Mouse (Mus musculus): ENCODE results near the gene Tnks2.
"Not testable (repeated sequence)": the region's sequence is repeated elsewhere in the genome, so short reads cannot be mapped to it uniquely, and the experiment has no call there.

Tnks2 gene

DNA sequence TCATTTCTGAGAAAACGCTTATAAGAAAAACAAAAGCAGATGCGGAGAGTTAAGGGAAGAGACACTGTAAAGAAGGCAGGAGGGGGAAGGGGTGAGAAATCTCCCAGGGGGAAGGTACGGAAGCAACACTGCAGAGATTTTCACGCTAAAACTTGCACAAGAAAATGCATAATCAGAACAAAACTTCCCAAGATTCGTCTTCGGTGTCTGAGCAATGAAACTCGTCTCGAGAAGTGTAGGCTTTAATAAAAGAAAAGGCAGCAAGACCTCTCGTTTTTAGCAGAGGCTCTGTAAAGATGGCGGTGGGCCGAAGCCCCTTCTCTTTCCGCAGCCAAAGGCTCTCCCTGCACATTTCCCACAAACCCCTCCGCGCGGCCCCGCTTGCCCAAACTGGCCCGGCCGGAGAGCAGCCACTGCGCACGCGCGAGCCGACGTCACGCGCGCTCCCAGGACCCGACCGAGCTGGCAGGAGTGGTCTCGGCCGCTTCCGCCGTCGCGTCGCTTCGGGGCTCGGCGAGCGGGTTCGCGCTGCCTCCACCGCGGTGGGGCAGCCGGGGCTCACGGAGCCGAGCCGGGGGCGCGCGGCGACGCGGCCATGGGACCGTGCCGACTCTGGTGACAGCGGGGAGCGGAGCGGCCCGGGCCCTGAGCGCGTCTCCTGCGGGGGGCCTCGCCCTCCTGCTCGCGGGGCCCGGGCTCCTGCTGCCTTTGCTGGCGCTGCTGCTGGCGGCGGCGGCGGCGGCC, at the start of gene Tnks2:
TSS of gene Tnks2 (plus strand) at position 445 of the 744 bp plus-strand sequence.
- peak; percentile 85 for DNase-seq (ENCODE audit: low spot score)

DNA sequence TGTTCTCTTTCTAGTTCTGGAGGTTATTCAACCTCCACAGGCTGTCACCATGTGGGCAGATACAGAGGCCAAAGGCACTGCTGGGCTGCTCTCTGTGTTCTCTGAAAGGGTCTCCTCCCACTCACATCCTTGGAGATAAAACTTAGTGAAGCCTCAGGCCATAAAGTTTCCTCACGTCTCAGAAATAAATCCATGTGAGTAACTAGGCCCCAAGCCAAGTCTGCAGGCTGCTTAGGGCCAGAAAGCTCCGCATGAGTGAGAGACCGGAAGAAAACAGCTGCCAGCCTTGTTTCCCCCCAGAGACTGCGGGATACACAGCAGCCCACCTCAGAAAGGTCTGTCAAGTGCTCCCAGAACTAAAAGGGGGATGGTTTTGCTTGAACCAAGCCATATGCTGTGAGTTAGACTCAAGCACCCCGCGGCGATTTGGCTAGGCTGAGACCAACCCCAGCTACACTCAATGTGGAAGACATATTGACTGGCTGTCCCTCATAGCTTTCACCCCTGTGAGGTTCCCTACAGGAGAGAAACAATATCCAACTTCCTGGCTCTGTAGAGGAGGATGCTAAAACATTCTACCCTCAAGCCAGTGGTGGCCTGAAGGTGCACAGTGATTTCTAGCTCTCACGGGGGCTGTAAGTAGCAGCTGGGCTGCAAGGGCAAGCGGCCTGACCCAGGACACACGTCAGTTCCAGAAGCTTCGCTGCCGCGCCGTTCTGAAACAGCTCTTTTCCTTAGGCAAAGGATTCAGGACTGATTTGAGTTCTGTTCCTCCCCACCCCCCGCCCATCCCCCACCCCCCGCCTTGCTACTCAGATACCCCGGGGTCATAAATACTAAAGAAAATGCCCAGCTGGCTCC, 43.9 kb upstream of the Tnks2 start:
- no peak for DNase-seq (ENCODE audit: low spot score)

DNA sequence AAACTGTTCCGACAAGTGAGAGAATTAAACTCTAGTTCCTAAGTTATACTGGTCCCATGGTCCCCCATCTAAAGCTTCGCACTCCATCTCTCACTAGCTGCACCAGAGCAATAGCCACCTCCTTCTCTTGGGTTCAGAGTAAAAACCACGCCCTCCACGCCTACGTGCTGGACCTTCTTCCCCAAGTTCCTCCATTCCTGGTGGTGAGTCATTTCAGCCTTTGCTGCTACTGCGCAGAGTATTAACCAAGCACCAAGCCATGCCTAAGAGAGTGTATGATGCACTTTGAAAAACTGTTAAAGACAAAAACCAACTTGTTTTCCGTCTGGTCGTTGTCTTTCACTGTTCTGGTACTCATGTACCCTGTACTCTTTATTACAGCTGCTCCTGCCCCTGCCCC, 41.4 kb upstream of the Tnks2 start:
- no peak for DNase-seq (ENCODE audit: low spot score)

- no peak for DNase-seq (ENCODE audit: low spot score)
These were observed 40.6 kb upstream of the Tnks2 start for GRCm38 (mm10) chr19:36793450-36793849.

DNA sequence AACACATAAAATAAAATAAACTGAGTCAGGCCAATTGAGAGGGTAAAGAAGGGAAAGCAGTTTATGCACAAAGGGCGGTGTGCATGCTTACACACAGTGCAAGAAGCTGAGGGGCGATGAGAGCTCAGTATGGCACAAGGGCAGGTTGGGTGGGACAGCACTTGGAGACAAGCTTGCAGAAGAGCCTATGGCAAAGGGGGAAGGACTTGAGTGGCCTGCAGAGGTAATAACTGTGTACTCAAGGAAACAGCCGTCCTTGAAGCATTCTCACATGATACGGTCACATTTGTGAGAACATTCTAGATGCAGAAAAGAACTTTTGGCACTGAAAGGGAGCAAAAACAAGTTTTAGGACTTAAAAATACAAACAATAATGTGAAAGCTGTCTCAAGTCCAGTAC, 40.0 kb upstream of the Tnks2 start:
- no peak for DNase-seq (ENCODE audit: low spot score)

DNA sequence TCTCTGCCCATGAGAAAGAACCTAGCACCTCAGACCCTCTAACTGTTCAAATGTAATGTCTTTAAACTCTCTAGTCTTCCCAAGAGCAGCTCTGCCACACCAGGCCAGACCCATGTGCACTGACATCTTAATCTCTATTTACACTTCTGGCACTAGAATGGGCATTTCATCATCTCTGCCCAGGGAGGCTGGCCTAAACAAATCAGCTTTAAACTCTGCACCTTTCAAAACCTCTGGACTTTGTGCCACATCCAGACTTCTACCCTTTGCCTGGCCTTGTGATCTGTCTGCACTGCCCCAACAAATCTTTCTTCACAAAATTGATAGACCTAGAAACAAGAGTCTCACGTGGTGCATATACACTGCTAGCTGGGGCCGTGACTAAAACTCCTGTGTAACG, 38.8 kb upstream of the Tnks2 start:
- no peak for DNase-seq (ENCODE audit: low spot score)

GRCm38 (mm10) chr19:36796931-36797330, 37.1 kb upstream of the Tnks2 start:
- no peak for DNase-seq (ENCODE audit: low spot score)

DNA sequence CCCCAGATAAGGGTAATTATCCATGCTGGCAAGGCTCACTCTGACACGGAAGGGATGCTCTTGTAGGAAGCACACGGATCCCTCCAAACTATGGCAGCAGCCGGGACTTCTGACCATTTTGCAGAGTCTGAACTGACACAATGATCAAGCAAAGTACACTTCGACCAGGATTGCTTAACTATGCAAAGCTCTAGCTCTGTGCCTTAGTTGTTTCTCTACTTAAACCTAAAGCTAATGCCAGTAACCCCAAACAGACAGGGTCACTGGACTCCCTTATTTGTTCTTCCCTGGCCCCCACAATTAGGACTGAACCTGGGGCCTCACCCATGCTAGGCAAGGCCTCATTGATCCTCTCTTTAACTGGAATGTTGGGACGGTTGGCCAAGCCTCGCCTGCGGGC, 33.7 kb upstream of the Tnks2 start:
- no peak for DNase-seq (ENCODE audit: low spot score)

GRCm38 (mm10) chr19:36801856-36802641, 32.0 kb upstream of the Tnks2 start:
- DNase-seq (ENCODE audit: low spot score): no peak

GRCm38 (mm10) chr19:36803403-36803802, 30.6 kb upstream of the Tnks2 start:
- no peak for DNase-seq (ENCODE audit: low spot score)

DNA sequence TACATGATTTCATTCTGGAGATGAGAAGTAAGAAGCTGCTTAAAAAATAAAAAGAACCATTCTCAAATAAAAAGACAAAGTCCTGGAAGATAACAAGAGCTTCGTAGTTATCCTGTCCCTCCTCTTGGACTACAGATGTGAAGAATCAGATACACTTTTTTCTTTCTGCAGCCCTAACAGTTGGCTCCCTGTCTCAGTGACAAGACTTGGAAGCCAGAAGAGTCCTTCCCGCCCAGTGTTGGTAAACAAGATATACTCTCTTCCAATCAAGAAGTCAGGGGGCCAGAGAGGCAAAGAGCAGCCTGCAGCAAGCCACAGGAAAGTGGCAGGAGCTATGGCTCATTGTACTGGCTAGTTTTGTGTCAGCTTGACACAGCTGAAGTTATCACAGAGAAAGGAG, 27.2 kb upstream of the Tnks2 start:
- no peak for DNase-seq (ENCODE audit: low spot score)

- DNase-seq (ENCODE audit: low spot score): no peak
These were observed 25.5 kb upstream of the Tnks2 start for GRCm38 (mm10) chr19:36808426-36809105.

DNA sequence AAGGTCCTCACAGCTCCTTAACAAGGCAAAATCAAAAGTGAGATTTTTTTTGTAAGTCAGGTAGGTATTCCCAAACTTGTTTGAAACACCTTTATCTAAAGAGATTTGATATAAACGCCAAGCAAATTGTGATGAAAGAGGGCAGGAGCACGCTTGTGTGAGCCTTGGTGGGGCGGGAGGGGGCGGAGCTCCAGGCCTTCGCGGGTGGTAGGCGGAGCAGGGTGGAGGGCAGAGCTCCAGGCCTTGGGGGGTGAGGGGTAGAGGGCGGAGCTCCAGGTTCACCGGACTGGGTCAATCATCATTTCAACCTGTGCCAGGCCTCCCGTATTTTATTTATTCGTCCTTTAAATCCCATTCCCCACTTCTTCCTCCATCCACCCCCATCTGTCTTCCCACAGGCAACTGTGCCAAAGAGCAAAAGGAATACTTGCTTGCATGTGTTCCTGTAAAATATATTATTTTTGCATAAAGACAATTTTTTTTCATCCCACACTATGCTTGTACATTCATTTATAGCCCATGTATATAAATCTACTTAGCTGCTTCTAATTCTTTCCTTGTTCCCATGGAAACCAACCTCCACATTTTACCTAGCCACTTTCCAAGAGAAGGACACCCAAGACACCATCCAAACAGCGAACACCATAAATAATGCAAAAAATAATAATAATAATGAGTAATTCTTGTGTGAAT, 24.4 kb upstream of the Tnks2 start:
- DNase-seq (ENCODE audit: low spot score): no peak

GRCm38 (mm10) chr19:36812011-36812410, 22.0 kb upstream of the Tnks2 start:
- no peak for DNase-seq (ENCODE audit: low spot score)

DNA sequence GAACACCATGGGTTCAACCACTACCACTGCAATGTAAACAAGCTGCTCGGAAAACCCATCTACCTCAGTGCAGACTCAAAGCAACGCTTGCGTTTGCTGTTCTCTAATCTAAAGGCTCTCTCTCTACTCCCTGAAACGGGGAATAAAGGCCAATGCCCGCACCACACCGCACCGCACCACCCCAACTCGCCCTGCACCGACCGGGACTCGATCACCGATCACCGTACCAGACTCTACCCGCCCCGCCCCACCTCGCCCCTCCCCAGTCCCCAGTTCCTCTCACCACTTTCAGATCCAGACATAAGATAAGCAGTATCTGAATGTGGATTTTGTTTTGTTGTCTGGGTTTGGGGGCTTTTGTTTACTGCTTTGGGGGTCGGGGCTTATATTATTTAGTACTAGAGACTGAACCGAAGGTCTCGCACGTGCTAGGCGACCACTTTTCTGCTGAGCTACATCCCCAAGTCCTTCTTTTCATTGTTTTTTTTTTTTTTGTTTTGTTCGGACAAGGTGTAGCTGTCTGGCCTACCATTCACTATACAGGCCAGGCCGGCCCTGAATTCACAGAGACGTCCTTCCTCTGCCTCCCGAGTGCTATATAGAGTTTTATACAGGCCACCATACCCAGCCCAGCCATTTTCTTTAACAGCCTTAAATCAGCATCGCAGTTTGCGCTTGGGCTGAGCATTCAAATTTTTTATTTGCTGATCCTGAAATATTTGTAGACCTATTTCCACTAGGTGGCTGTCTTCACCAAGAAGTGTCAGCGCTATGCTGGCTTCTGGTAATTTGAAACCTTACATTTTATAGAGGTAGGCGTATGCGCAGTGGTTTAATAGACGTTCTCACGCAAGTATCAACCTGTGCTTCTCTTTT, 18.4 kb upstream of the Tnks2 start:
- peak; percentile 60 for DNase-seq (ENCODE audit: low spot score)

GRCm38 (mm10) chr19:36818141-36818885, 15.7 kb upstream of the Tnks2 start:
- no peak for DNase-seq (ENCODE audit: low spot score)

- no peak for DNase-seq (ENCODE audit: low spot score)
These were observed 14.8 kb upstream of the Tnks2 start for GRCm38 (mm10) chr19:36819199-36819598.

- no peak for DNase-seq (ENCODE audit: low spot score)
These were observed 13.6 kb upstream of the Tnks2 start for GRCm38 (mm10) chr19:36820469-36820868.

GRCm38 (mm10) chr19:36821301-36821700, 12.7 kb upstream of the Tnks2 start:
- not testable (repeated sequence) for DNase-seq (ENCODE audit: low spot score)

GRCm38 (mm10) chr19:36822701-36823100, 11.3 kb upstream of the Tnks2 start:
- no peak for DNase-seq (ENCODE audit: low spot score)
